Mouse (Mus musculus): ENCODE data around the gene Fstl1. TPM values are rescaled to one million over a fixed set of nuclear protein-coding genes. Genes with fewer than 3 reads are reported as not detected.
A peak's percentile ranks its signal among the peaks of the same experiment; 100 is the strongest.

Fstl1 gene
- total RNA-seq, 2 experiments from 2014 or later, result 31.7 to 36.9 TPM

DNA sequence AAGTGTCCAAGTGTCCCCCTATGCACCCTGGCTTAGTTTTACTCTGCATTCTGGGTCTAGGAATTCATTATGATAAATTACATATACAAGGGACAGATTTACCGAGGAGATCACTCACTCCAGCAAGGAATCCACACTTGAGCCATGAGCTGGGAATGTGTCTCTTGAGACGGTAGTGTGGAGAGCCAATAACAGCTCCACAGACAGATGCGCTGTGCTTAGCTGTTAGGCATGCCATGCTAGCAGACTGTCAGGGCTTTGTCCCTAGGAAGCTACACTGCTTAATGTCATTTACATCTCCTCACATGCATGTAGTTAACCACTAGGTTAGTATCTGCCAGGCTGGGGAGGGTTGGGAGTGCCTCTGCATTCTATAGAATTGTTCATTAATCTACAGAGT lies 4.2 kb downstream of the Fstl1 start:
- intact Hi-C loops (cut with DNase I), result no loop called here
- no peak for DNase-seq (ENCODE audit: low spot score in 2 of 2)

DNA sequence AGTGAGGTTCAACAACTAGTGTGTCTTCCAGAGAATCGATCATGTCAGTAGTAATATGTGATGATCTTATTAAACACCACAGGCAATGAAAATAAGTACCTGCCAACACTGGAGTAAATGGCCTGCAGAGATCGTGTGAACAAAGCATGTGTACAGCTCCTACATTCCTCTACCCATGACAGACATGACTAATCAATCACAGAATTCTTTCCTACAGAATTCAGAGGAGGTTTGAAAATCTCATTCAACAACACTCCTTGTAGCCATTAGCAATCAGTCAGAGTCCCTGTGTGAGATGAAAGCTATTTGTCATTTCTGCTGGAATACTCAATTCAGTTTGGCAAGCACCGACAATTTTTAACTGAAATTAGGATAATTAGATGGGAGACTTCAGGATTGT lies 7.9 kb downstream of the Fstl1 start:
- DNase-seq (ENCODE audit: low spot score in 2 of 2), result no peak
- intact Hi-C loops (cut with DNase I), result no loop called here

DNA sequence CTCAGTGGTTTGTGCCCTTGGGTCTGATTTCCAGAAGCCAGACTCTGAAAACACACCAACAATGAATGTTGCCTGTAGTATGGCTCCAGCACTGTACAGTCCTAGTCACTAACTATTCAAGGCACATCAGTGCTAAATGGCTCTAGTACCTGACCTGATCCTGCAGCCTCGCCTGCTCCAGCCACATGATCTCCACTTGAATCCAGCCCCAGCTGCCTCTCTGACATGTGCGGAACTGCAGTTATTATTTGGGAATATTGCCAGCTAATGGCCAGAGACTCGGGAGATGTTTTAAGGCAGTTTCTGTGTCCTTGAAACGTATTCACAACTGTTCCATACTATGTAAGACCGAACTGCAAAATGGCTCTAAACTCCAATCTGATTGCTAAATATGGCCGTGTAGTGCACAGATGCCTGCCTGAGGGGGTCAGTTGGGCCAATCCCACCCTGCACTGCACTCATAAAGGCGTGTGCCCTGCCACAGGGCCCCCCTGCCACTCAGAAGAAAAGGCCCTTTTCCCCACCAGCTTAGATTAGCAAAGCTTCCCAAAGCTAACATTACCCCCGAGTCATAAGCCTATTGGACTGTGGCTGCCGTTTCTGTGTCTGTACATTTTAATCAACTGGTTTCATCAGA lies 11.0 kb downstream of the Fstl1 start:
- DNase-seq (ENCODE audit: low spot score in 2 of 2), result no peak
- intact Hi-C loops (cut with DNase I), result no loop called here

DNA sequence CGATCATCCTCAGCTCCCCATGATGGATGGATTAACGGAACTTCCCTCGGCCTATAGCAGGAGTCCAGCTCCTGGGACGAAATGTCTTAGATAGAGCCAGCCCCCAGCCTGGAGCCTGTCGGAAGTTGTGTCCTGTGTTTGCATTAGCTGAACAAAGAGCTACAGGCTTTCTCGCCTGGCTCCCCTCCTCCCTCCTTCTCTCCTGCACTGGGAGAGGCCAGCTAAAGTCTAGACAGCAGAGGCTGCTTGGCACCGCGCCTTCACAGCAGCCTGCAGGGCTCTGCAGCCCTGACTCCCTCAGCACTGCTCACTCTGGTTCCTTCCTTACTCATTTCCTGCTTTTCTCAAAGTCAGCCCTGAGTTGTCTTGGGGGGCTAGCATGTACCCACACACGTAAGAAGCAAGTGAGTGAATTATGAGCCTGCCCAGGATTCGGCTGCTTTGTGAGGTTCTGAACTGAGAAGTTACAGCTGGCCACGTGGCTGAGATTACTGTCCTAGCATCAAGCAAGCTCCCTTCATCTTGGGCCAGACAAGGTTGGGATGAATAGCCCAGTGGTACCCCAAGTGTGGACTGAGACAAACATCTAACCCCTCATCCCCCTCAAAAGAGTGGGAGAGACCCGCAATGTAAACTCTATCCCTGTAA lies 11.8 kb downstream of the Fstl1 start:
- intact Hi-C loops (cut with DNase I), result no loop called here
- peak in 1 of 2 experiments; percentile 56 for DNase-seq (ENCODE audit: low spot score in 2 of 2)

DNA sequence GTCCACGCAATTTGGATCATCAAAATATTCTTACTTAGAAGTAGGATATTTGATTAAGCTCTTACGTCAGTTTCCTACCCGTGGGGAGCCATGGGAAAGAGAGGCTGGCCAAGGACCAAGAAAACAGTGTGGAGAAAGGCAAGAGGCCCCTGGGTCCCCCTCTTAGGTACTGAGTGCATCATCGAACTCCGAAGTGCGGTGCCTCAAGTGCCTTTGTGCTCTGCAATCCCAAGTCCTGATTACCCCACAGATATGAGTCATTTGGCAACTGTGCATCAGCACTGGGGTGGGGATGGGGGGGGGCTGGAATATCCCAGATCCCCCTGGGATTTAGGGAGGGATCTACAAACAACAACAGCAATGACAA lies 12.3 kb downstream of the Fstl1 start:
- DNase-seq (ENCODE audit: low spot score in 2 of 2), result no peak
- intact Hi-C loops (cut with DNase I), result no loop called here

DNA sequence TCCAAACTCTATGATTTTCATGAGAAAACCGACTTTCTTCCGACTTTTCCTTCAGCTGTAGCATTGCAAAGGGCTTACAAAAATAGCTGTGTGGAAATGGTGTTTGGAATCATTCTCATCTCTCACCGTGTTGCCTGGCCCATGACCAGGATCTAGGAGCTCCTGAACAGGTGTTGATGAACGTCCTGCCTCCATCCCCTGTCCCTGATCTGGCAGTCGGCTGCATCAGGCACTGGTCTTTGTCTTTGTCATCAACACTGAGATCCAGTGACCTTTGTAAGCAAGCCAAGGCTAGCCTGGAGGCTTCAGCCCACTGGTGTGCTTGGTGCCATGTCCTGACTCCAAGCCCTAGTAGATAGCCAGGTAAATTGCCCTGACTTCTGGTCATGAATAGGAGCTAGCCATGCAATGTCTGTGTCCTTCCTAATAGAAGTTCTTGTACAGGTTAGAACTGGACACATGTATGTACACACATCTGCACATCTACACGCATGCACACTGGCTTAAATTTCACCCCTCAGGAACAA lies 12.8 kb downstream of the Fstl1 start:
- intact Hi-C loops (cut with DNase I), result no loop called here
- DNase-seq (ENCODE audit: low spot score in 2 of 2), result no peak

DNA sequence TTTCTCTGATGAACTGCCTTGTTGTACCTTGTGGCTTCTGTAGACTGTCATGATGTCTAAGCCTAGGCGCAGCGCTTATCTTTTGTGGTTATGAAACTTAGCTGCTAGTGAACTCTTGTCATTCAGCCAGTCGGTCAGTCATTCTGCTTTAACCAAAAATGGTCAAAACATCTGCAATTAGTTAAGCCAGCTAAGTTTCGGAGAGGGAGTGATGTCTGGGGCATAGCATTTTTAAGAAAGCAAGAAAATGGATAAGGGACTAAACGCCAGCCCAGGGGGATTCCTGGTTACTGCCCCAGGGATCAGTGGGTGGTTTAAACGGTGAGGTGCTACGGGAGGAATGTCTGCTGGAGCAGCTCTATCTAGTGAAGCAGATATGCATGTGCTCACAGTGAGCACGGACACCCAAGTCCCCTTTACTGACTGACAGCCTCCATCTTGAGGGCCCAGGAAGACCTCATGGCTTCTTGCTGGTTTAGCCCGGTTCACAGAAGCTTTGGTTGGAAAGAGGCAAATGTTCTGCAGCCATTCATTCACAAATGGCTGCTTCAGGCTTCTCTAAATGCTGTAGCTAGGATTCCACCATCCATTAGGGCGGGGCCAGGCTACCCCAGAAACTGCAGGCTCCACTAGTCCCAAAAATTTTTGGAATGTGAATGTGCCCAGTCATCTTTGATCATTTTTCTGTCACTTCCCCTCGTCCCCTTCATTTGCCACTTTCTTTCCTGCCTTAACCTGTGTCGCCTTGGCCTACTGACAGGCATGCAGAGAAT lies 13.5 kb downstream of the Fstl1 start:
- DNase-seq (ENCODE audit: low spot score in 2 of 2), result no peak
- intact Hi-C loops (cut with DNase I), result no loop called here

DNA sequence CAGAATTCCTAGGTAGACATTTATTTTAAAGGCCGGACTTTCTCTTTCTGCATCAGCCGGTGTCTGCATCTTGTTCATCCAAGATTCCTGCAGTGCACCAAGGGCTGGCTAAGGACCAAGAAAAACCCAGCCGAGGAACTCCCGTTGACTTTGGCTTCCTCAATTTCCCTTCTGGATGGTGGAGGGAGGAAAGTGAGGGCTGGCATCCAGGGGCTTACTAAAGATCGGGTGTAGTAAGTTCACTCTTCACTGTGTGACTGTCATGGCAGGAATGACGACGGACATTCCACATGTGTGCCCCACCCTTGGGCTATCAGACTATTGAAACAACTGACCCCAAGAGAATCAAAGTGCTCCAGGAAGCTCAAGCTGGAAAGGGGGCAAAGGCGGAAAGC lies 14.1 kb downstream of the Fstl1 start:
- intact Hi-C loops (cut with DNase I), result no loop called here
- no peak for DNase-seq (ENCODE audit: low spot score in 2 of 2)

DNA sequence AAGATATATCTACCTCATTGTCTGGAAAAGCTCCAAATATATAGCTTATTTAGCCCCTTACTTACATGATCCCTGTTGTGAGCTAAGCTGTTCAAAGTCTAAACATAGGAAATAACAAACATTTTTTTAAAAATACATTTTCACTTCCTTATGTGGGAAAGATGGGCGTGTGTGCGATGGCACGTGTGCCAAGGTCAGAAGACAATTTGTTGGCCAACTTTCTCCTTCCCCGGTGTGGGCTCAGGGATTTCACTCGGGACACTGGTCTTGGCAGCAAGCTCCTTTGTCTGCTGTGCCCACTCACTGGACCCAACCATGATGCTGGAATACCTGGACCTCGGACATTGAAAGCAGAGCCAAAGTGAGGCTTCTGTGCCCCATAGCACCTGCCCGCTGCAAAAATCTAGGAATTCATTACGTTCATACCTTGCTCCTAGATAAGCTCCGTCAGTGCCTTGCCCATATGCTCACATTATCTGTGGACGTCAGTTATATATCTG lies 19.0 kb downstream of the Fstl1 start:
- intact Hi-C loops (cut with DNase I), result no loop called here

DNA sequence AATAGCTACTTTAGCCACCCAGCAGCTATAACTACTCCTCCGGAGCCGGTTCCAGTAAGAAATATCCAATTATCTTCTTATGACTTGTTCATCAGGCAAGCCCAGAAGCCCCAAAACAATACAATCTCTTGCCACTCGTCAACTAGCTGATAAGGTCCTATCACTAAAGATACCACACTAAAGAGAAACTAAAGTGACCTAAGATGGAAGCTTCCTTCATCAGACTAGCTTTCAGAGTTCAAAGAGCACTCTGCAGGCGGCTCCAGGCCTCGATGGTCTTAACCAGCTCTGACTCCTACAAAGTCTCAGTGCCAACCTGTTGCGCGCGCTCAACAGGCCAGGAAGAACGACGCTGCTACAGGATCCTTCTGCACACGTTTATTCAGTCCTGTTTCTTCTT lies 19.6 kb downstream of the Fstl1 start:
- intact Hi-C loops (cut with DNase I), result no loop called here
- DNase-seq (ENCODE audit: low spot score in 2 of 2), result no peak

More for the DNA sequence above, 19.0 kb downstream of the Fstl1 start:
- no peak for DNase-seq (ENCODE audit: low spot score in 2 of 2)

DNA sequence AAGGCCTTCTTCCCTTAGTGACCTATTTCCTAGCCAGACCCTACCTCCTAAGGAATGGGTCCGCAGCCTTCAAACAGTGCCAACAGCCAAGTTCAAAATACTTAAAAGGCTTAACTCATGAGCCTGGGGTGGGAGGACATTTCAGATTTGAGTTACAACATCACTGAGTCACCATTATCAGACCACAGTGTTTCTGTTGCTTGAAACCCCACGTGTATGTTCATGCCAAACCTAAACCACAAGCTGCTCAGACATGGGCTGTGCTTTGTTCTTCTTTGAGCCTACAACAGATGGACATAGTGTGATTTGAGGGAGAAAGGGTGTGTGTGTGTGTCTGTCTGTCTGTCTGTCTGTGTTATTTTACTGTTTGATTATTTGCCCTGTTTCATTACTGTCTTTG lies 24.4 kb downstream of the Fstl1 start:
- no peak for DNase-seq (ENCODE audit: low spot score in 2 of 2)
- intact Hi-C loops (cut with DNase I), result no loop called here

DNA sequence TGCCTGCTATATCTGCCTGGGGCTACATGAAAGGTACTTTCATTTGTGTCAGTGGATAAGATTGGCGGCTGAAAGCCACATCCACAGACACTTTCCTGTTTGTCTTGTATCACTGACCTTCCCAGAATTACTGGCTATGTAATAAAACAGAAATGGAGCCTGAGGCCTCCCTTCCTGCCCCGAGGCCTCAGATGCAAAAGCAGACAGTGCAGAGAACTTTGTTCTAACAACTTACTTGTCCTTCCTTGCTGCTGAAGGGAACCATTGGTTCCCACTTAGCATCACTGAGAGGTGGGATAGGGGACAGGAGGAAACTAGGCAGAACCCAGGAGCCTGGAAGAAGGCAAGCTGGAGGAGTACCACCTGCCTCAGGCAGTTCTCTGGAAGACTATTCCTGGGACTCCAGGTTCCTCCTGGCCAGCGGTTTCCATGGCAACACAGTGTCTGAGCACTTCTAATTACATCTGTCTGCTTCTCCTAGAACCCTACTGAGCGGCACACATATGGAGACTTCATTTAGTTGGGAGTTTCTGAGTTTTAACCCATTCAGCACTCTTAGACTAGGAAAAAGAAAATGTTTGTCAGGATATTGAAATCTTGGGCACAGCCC lies 26.1 kb downstream of the Fstl1 start:
- intact Hi-C loops (cut with DNase I), result no loop called here
- peak; percentile 70 to 83 for DNase-seq (ENCODE audit: low spot score in 2 of 2)

DNA sequence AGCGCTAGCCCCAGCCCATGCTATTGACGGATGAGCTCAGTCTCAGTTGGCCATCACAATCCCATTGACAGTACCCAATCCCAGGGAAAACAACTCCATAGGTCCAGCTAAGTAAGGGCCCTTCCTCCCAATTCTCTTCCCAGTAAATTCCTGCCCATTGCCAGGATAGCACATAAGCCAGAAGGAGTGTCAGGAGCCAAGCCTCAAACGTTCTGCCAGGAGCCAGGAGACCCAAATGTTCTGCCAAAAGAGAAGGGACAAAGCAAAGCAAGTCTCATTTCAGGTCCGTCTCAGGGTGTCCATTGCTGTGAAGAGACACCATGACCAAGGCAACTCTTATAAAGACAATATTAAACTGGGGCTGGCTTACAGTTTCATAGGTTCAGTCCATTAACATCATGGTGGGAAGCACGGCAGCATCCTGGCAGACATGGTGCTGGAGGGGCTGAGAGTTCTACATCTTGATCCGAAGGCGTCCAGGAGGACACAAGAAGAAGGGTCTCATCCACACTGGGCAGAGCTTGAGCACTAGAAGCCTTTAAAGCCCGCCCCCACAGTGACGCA lies 26.8 kb downstream of the Fstl1 start:
- no peak for DNase-seq (ENCODE audit: low spot score in 2 of 2)
- intact Hi-C loops (cut with DNase I), result no loop called here

DNA sequence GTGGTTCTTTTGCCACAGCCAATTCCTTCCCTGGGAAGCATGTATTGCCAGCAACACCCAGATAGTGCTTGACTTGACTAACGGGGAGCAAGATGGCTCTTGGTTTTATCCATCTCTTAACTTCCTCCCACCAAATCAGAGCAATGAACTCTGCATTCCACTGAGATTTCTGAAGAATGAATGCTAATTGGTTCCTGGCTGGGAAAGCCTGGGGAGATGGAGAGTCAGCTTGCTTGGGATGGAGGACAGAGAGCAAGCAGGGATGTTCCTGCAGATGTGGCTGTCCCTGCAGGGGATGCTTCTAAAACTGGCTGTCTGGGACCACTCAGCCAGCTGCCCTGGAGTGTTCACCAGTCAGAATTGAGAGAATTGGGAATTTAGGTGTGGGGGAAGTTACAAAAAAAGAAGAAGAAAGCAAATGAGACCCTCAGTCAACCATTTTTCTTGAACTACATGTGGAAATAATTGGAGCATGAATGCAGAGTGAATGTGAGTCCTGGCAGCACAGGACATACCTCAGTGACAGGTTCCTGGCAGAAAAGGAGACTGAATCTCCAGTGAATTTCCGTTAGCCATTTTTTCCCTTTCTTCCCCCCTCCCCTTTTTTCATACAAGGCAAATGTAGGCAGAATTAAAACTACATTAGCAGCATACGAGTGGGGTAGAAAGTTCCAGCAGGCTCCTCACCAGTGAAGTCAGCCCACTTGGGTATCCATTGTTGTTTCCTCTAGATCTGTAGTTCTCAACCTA lies 29.2 kb downstream of the Fstl1 start:
- intact Hi-C loops (cut with DNase I), result no loop called here
- DNase-seq (ENCODE audit: low spot score in 2 of 2), result no peak

DNA sequence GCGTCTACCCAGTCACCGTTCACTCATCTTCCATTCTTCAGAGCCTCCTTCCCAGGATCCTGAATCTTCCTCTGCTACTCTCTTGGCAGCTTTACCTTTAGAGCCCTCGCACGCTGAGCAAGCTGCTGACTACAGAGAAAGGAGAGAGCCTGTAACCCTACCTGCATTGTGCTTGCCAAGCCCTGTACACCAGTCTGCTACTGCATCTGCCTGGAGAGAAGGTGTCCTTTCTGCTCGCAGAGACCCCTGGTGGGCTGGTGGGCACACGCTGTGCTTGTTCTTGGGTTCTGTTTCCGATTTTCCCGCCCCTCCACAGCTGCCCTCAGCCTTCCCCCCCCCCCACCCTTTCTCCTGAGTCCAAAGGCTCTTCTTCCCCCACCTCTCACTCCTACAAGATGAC lies 30.6 kb downstream of the Fstl1 start:
- no peak for DNase-seq (ENCODE audit: low spot score in 2 of 2)
- intact Hi-C loops (cut with DNase I), result no loop called here

DNA sequence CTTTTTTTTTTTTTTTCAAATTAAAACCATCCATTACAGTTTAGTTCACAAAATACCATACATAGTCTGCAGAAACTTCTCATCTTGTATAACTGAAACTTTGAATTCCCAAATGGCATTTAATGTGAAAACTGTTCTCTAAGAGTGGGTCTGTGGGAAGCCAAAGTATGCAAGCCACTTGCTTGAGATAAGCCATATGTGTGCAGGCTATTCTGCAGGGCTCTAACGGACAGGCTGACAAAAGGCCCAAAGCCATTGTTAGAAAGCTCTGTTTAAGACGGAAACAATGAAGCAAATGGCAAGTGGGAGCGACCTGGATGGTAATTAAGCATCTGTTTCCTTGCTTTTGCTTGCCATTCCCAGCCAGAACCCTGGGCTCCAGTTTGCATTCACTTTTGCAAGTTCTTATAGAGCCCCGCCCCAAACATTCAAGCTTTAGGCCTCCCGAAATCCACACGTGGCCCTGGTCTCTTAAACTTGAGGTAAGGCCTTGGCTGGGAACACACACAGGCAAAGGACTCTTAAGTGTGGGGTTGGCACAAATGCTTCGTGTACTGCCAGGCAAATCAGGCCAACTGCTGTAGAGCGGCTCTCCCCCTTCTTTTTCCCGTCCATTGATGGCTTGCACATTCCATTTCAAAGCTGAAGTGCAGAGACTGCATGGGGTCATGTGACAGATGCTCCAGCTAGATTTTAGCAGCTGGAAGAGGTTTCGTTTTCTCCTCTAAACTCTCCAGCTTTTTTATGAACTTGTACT lies 32.4 kb downstream of the Fstl1 start:
- DNase-seq (ENCODE audit: low spot score in 2 of 2), result no peak
- intact Hi-C loops (cut with DNase I), result no loop called here

DNA sequence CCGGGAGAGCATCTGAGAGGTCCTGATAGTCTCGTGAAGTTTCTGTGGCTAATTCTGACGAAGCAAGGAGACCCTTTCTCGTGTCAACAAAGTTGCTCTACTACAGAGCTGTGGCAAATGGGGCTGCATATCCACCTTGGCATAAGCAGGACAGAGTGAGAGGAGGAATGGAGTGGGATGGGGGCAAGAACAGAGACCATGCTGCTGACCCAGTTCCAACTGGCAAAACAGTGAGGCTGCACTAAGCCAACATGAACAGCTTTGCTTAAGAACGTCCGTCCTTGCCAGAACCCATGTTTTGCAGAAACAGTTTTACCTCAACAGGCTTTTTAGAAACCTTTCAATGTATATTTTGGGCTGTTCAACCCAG lies 32.9 kb downstream of the Fstl1 start:
- intact Hi-C loops (cut with DNase I), result no loop called here
- no peak for DNase-seq (ENCODE audit: low spot score in 2 of 2)

DNA sequence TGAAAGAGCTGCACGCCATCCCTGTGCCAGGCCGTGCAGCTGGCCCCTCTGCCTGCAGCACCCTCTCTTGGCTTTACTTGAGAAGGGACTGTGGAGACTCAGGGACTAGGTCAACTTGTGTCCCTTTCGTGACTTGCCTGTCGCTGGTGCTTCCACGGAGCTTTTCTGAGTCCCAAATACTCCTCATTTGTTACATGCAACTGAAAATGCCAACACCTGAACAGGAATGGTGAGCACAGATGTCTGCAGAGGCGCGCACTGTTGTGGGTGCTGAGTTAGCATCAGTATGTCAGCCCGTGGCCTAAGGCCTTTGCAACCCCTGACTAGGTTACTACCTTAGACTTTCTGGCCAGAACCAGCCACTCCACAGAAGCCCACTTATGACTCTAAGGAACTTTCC lies 35.2 kb downstream of the Fstl1 start:
- intact Hi-C loops (cut with DNase I), result loop anchor here (1.0 to 5.0 kb wide), 3 partner anchors 55 to 135 kb away; partner anchors contain the start of gene Lrrc58

More for the DNA sequence above, 35.2 kb downstream of the Fstl1 start:
- DNase-seq (ENCODE audit: low spot score in 2 of 2), result no peak

Measured in left cerebral cortex, postnatal 25 days (tissue).